Mouse (Mus musculus) right cerebral cortex, adult 2 months (tissue): ENCODE measurements around the gene Slc8a1.

Experiments used
- DNase-seq, 2 experiments: peaks; one replicate each; pipeline ENCODE4 v3.0.0; 2021 to 2022; ENCODE audit warnings: low spot score in 2 of 2

Gene Slc8a1

DNA sequence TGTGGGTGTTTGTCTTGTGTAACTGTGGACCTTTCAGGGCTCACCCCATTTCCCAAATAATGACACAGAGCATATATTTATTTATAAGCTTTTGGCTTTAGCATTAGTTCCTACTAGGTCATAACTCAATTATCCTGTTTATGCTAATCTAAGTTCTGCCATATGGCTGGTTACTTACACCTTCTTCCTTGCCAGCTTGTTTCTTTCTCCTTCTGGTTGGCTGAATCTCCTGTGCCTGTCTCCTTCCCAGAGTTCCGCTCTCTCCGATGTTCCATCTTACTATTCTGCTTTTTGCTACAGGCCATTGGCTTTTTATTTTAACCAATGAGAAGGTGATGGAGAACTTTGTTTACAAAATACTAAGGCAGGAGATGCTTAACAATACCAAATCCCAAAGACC lies 374.8 kb downstream of the Slc8a1 start:
- DNase-seq, result no peak

DNA sequence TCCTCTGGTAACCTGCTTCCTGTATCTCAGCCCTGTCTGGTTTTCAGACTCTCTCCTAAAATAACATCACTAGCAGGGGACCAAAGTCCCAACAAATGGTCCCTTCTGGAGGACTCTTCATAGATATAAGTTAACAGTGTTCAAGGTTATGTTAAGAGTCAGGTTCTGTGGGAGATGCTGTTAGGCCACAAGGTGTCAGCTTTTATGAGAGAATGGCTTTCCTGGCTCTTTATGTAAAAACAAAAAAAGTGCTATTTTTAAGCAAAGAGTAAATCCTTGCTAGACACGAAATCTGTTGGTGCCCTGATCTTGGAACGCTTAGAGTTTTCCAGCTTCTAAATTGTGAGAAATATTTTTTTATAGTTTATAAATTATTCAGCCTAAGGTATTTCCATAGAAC lies 377.6 kb downstream of the Slc8a1 start:
- no peak for DNase-seq

DNA sequence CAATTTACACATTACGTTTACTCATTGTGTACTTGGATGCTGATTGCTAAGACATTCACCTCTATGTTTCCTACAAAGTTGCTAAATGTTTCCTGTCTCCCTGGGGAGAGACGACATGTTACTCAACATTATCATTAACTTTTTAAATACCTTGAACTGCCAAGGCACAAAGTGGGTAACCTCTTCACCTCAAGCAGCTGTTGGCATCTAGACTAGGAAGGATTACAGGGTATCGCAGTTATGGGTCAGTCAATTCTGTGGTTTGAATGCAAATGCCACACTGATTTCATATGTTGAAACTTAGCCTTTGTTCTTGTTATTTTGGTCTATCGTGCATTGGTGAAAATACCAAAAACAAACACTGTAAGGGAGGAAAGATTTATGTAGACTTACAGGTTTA lies 378.1 kb downstream of the Slc8a1 start:
- no peak for DNase-seq

DNA sequence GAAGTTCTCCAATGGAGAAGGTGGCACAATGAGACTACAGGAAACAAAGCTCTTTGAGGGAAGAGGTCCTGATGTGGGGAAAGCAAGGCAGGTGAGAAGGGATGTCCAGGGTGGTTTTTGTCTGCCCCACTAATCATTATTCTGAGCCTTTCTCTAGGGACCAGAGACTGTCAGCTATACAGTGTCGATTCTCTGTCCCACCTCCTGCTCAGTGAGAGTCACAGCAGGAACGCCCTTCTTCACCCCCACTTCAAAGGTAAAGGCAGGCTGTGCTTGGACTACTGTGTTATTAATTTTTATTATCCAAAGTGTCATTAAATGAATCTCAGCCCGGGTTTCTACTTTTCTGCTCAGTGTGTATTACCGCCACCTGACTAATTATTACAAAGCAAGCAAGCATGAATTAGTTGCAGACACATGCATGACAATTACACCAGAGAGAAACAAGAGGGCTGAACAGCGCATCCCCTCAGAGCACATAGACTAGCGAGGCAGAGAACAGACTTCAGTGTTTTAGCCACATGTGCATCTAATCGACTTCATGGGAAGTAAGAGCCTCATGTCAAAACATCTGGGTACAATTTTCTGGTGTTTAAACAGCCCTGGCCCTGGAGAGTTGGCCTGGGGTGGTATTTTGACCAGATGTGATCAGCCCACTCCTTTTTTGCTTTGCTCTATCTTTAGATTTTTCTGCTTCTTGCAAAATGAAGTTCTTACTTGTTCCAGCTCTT lies 402.0 kb downstream of the Slc8a1 start:
- DNase-seq, result no peak

DNA sequence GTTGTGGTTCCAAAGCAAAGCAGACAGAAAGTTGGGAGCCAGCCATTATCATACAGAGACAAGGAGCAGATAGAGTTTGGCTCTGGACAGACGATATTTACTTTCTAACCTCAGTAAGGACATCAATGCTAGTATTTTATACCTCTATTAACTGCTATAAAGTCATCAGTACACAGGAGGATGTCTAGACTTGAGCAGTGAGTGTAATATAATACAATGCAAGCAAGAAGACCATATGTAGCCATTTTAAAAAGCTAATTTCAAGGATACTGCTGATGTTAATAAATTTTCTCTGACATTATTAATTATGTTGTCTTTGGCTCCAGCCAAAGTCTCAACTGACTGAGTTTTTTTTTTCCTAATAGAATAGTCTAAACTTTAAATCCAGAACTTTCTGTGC lies 402.7 kb downstream of the Slc8a1 start:
- no peak for DNase-seq
